Mouse (Mus musculus) myocyte (in vitro differentiated cells): ENCODE results near the gene Osbpl11.

ENCODE experiments used
- E2F4 ChIP-seq: IDR thresholded peaks from one replicate; pipeline ENCODE4 v1.6.1; 2011; ENCODE audit warnings: mild to moderate bottlenecking, control low read depth, moderate library complexity; ENCODE audit not compliant: insufficient read depth
- POLR2A ChIP-seq: IDR thresholded peaks from one replicate; pipeline ENCODE4 v1.6.1; 2011; ENCODE audit warnings: low read depth, mild to moderate bottlenecking, control low read depth, moderate library complexity; ENCODE audit not compliant: insufficient read length
- POLR2AphosphoS2 ChIP-seq: IDR thresholded peaks from one replicate; pipeline ENCODE4 v1.6.1; 2011; ENCODE audit warnings: low read depth, control low read depth; ENCODE audit not compliant: insufficient read length
- REST ChIP-seq: IDR thresholded peaks from one replicate; pipeline ENCODE4 v1.6.1; 2011; ENCODE audit warnings: mild to moderate bottlenecking, control low read depth, moderate library complexity; ENCODE audit not compliant: insufficient read depth, insufficient read length
- TCF12 ChIP-seq: IDR thresholded peaks from one replicate; pipeline ENCODE4 v1.6.1; 2011; ENCODE audit warnings: mild to moderate bottlenecking, control low read depth; ENCODE audit not compliant: poor library complexity, insufficient read depth, severe bottlenecking

GRCm38 (mm10) chr16:33169471-33170034 is 15.3 kb upstream of the Osbpl11 start:
- TF ChIP-seq POLR2AphosphoS2: no peak
- TF ChIP-seq POLR2A: no peak
- no peak for TF ChIP-seq TCF12
- no peak for TF ChIP-seq E2F4
- TF ChIP-seq REST: no peak
